Mouse (Mus musculus) monocyte, adult 5-6 weeks (primary cell): ENCODE measurements around the gene Aadacl4. TPM values are rescaled to one million over a fixed set of nuclear protein-coding genes. Genes with fewer than 3 reads are reported as not detected.
A peak's percentile ranks its signal among the peaks of the same experiment; 100 is the strongest.

ENCODE experiments used
- ATAC-seq: fragments of 153-309, 156-312 bp; replicated peaks from 2 replicates; pipeline ENCODE4 v1.8.0; 2017; ENCODE audit warnings: mild to moderate bottlenecking; ENCODE audit not compliant: low TSS enrichment, insufficient number of reproducible peaks, severe bottlenecking, poor library complexity, low FRiP score
- total RNA-seq: library from RNA; stranded (forward); fragments of 200-1000, 200-491, 200-594 nt; gene quantifications from 3 replicates; pipeline ENCODE4 v1.2.3, GENCODE M21; 2017

Aadacl4 gene
- not detected in 3 replicates for total RNA-seq

DNA sequence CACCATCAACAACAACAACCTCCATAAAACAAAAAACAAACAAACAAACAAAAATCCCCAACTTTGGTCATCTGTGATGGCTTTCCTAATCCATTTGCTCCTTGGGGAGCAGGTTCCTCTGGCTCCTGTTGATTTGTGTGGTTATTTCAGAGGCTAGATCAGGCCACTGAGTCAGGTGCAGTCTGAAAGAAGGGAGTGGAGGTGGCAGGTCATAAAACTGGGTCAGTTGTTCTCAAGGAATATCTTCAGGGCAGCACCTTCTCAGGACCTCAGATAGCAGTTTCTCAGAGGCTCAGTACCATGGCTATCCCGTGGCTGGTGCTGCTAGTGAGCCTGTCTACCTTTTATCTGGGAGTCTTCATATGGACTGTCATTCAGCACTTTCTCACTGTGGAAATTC, at the start of gene Aadacl4:
Aadacl4 (plus strand) TSS at position 301 of the 400 bp plus-strand sequence.
- no peak for ATAC-seq

DNA sequence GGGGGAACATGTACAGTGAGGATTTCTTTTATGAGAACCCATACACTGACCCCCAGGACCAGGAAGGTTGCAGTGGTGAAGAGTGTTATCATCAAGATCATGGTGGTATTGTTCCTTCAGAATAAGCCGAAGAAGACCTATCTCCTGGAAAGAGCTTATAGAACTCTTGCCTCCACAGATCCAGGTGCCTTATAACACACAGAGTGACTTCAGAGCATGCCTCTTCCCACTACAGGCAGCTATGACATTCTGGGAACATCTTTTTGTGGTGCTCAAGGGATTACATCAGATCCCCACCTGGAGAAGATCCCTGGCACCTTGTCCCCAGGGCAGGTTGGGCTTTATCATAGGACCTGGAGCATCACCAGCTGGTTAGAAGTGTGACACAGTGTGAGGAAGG, 48.5 kb upstream of the Aadacl4 start, which contains the start of gene Gm13124:
Gm13124 (minus strand) TSS at position 101 of the 400 bp plus-strand sequence.
- no peak for ATAC-seq

DNA sequence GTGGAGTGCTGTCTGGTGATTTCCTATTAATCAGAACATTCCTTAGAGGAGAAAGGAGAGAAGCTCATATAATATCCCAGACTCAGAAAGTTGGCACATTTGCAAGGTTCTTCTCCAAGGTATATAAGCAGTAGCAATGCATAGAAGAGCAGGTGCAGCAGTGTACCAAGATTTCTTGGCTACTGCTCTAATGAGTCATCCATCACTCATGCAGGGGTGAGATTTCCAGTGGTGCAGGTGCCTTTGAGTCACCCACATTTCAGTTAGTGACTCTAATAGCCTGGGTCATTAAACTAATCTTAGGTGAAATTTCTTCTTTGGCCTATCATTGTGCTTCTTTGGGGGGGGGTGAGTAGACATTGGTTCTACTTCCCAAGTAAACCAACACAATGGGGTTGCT, 45.8 kb upstream of the Aadacl4 start:
- no peak for ATAC-seq

DNA sequence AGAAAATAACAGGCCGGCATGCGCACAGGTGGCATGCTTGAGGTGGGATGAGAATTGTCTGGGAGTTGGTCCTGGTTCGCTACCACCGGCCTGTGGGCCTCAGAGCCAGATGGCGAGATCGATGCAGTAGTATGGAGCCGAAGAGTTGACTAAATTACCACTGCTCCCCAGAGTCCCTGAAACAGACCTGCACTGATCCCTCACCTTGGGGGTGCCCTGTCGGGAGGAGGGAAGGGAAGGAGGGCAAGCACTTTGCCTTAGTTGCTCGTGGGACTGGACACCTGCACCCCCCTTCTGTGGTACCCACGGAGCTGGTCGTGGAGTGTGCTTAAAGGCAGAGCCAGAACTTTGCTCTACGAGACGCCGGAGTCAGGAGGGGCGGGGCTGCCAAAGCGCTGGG, 27.3 kb upstream of the Aadacl4 start:
- ATAC-seq = peak; percentile 71

DNA sequence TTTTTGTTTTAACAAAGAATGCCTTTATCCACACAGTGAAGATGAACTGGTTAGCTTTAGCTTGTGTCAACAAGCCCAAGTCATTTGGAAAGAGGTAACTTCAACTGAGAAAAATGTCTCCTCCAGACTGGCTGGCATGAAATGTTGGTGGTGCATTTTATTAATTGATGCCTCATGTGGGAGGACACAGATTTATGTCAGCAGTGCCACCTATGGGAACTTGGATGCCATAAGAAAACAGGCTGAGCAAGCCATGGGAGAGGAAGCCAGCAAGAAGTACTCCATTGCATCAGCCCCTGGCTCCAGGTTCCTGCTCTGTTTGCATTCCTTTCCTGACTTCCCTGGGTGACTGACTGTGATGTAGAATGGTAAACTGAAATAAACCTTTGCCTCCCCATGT, 20.7 kb upstream of the Aadacl4 start:
- no peak for ATAC-seq

DNA sequence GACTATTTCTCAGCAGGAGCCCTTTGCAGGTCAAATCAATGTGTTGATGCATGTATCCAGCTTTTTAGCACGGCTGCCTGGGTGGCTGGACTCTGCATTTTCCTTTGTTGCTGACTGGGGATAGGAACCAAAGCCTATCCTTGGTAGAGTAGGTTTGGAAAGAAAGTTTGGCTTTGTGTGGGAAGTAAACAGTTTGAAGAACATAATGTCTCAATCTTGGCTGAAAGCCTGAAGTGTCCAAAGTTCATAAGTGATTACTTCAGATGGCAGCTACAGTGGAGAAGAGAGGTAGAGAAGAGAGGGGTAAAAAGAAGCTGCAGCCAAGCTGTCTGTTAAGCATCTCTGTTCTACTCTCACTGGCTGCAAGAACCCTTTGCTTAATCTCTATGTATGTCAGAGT, 1.1 kb downstream of the Aadacl4 start:
- no peak for ATAC-seq

DNA sequence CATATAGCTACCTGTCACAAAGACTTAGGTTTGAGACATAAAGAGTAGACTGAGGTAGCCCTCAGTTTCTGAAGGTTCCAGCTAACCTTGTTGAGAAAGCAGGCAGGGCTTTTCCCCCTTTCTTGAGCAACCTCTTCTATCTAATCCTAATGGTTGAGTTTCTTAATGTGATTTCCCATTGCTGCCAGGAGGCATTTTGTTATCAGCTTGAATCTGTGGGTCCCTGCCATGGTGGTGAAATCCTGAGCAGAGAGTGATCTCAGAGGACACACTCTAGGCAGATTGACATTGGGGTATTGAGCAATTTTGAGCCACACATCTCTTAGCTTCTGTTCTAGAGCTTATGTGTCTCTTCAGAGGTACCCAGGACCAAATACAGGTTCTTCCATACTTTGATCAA, 24.8 kb downstream of the Aadacl4 start:
- no peak for ATAC-seq

Other genes with a start within 250 kb of the Aadacl4 start
- gene Pramef20, start 235.8 kb upstream of the Aadacl4 start, total RNA-seq = not detected in 3 replicates
- not detected in 3 replicates for gene Pramef12, start 205.2 kb upstream of the Aadacl4 start, total RNA-seq
- gene 1700012P22Rik, start 174.9 kb upstream of the Aadacl4 start, total RNA-seq = not detected in 3 replicates
- gene Gm9944, start 160.4 kb upstream of the Aadacl4 start, total RNA-seq = not detected in 3 replicates
- gene Aadacl3, start 150.0 kb upstream of the Aadacl4 start, total RNA-seq = not detected in 3 replicates
- gene 9430007A20Rik, start 93.9 kb upstream of the Aadacl4 start, total RNA-seq = not detected in 3 replicates
- gene Gm13124, start 48.6 kb upstream of the Aadacl4 start, total RNA-seq = not detected in 3 replicates
- not detected in 3 replicates for gene Gm436, start 72.7 kb downstream of the Aadacl4 start, total RNA-seq
- gene Gm13178, start 107.7 kb downstream of the Aadacl4 start, total RNA-seq = not detected in 3 replicates
- gene Gm438, start 172.9 kb downstream of the Aadacl4 start, total RNA-seq = not detected in 3 replicates